Mouse (Mus musculus) brain, embryonic 14.5 days (tissue): ENCODE results near the gene Col8a1.

Experiments
- CTCF ChIP-seq: fragments of 200-500 bp; IDR thresholded peaks from 2 replicates; pipeline ENCODE4 v1.5.1; 2012; ENCODE audit warnings: inconsistent platforms, mild to moderate bottlenecking, moderate library complexity, borderline replicate concordance; ENCODE audit not compliant: insufficient read depth, insufficient read length; ENCODE audit errors: extremely low read depth
- POLR2A ChIP-seq: fragments of 200-500 bp; IDR thresholded peaks from 2 replicates; pipeline ENCODE4 v1.6.1; 2012; ENCODE audit warnings: mild to moderate bottlenecking, inconsistent platforms, borderline replicate concordance; ENCODE audit not compliant: poor library complexity, insufficient read depth, insufficient read length, severe bottlenecking; ENCODE audit errors: extremely low read depth

DNA sequence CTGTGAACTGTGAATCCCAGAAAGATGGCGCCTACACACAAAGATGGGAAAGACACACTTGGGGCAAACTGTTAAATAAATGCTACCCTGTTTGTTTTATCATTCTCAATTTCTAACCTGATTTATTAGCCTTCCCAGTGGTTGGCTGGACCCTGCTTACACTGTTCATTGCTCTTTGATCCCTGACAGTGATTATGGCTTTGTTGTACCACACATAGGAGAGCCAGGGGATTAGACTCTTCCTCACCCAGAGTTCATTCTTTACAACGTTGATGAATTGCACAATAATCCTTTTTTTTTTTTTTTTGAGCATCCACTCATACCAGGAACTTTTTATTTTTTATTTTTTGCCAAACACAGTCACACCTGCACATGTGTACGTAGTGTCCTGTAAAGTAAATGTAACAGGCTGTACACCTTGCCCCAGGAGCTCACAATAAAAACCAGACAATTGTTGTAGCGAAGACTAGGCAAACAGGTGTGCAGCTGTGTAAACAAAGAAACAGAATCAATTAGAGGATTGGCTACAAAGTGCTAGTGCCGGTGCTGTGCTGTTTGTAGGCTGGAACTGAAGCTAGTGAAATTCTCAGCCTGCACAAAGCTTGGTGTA is 68.6 kb downstream of the Col8a1 start:
- TF ChIP-seq CTCF, result no peak
- TF ChIP-seq POLR2A, result no peak
